Mouse (Mus musculus): ENCODE measurements around the gene Igfbp6. TPM values are rescaled to one million over a fixed set of nuclear protein-coding genes. Genes with fewer than 3 reads are reported as not detected.

Igfbp6 gene
- polyA plus RNA-seq, 1 experiment from 2014 or later = not detected

GRCm38 (mm10) chr15:102188883-102189282 lies 44.7 kb downstream of the Igfbp6 start:
- H3K4me2 ChIP-seq (ENCODE audit: low read depth, low read length, severe bottlenecking) = no peak overlapping the region
- 64% methylated on average over 6 of the region's 6 CpGs for WGBS
- H3K27ac ChIP-seq (ENCODE audit: low read depth, low read length) = no peak overlapping the region
- DNase-seq (ENCODE audit: low spot score) (no peak), ATAC-seq (replicated peaks; ENCODE audit: low FRiP score) (no peak)
- H3K4me1 ChIP-seq (replicated peaks; ENCODE audit: control insufficient read depth, insufficient read depth, low read length) = no peaks in the 10 kb centered on the region
- no peaks in the 10 kb centered on the region for H3K36me3 ChIP-seq (ENCODE audit: control insufficient read depth, insufficient read depth, low read length)
- H3K9me3 ChIP-seq (ENCODE audit: control insufficient read depth, low read length) = no peaks in the 10 kb centered on the region
- H3K27me3 ChIP-seq (ENCODE audit: control insufficient read depth, insufficient read depth, low read length) = no peaks in the 10 kb centered on the region
- no peak overlapping the region for H3K9ac ChIP-seq (ENCODE audit: low read length)
- H3K4me3 ChIP-seq (ENCODE audit: low read depth, low read length) = no peak overlapping the region

DNA sequence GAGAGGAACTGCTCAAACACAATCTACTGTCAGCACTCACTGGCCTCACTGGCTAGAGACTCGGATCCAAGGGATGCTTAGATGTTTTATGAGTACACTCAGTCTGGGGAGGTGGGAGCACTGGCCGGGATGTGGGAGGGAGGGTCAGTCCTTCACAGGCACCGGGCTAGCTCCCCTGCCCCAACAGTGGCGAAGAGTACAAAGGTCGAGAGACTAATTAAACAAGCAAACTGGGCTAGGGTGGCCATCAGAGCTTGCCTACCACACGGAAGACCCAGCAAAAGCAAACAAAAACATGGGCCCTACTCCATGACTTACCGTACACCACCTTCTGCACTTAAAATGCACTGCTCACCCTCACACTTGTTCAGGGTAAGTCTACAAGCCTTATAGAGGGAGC lies 47.5 kb downstream of the Igfbp6 start:
- DNase-seq (ENCODE audit: low spot score) = peak; percentile 39
- no peaks in the 10 kb centered on the region for H3K4me1 ChIP-seq (replicated peaks; ENCODE audit: control insufficient read depth, insufficient read depth, low read length)
- H3K9ac ChIP-seq (ENCODE audit: low read length) = no peak overlapping the region
- H3K27me3 ChIP-seq (ENCODE audit: control insufficient read depth, insufficient read depth, low read length) = no peaks in the 10 kb centered on the region
- WGBS = 79% methylated on average over 7 of the region's 7 CpGs
- H3K27ac ChIP-seq (ENCODE audit: low read depth, low read length) = no peak overlapping the region
- ATAC-seq (replicated peaks; ENCODE audit: low FRiP score) = no peak
- H3K4me2 ChIP-seq (ENCODE audit: low read depth, low read length, severe bottlenecking) = no peak overlapping the region
- H3K36me3 ChIP-seq (ENCODE audit: control insufficient read depth, insufficient read depth, low read length) = no peaks in the 10 kb centered on the region
- no peaks in the 10 kb centered on the region for H3K9me3 ChIP-seq (ENCODE audit: control insufficient read depth, low read length)
- no peak overlapping the region for H3K4me3 ChIP-seq (ENCODE audit: low read depth, low read length)

GRCm38 (mm10) chr15:102192271-102192812 lies 48.2 kb downstream of the Igfbp6 start:
- no peaks in the 10 kb centered on the region for H3K9me3 ChIP-seq (ENCODE audit: control insufficient read depth, low read length)
- H3K4me1 ChIP-seq (replicated peaks; ENCODE audit: control insufficient read depth, insufficient read depth, low read length) = no peaks in the 10 kb centered on the region
- H3K27ac ChIP-seq (ENCODE audit: low read depth, low read length) = no peak overlapping the region
- no peak overlapping the region for H3K4me3 ChIP-seq (ENCODE audit: low read depth, low read length)
- ATAC-seq (replicated peaks; ENCODE audit: low FRiP score) (no peak), DNase-seq (ENCODE audit: low spot score) (no peak)
- WGBS = 89% methylated on average over 7 of the region's 7 CpGs
- H3K36me3 ChIP-seq (ENCODE audit: control insufficient read depth, insufficient read depth, low read length) = no peaks in the 10 kb centered on the region
- no peak overlapping the region for H3K9ac ChIP-seq (ENCODE audit: low read length)
- H3K27me3 ChIP-seq (ENCODE audit: control insufficient read depth, insufficient read depth, low read length) = no peaks in the 10 kb centered on the region
- H3K4me2 ChIP-seq (ENCODE audit: low read depth, low read length, severe bottlenecking) = no peak overlapping the region

GRCm38 (mm10) chr15:102192820-102193386 lies 48.7 kb downstream of the Igfbp6 start:
- no peaks in the 10 kb centered on the region for H3K36me3 ChIP-seq (ENCODE audit: control insufficient read depth, insufficient read depth, low read length)
- H3K4me2 ChIP-seq (ENCODE audit: low read depth, low read length, severe bottlenecking) = no peak overlapping the region
- DNase-seq (ENCODE audit: low spot score) (no peak), ATAC-seq (replicated peaks; ENCODE audit: low FRiP score) (no peak)
- 62% methylated on average over 5 of the region's 5 CpGs for WGBS
- no peaks in the 10 kb centered on the region for H3K27me3 ChIP-seq (ENCODE audit: control insufficient read depth, insufficient read depth, low read length)
- no peaks in the 10 kb centered on the region for H3K9me3 ChIP-seq (ENCODE audit: control insufficient read depth, low read length)
- no peak overlapping the region for H3K9ac ChIP-seq (ENCODE audit: low read length)
- H3K4me1 ChIP-seq (replicated peaks; ENCODE audit: control insufficient read depth, insufficient read depth, low read length) = no peaks in the 10 kb centered on the region
- no peak overlapping the region for H3K4me3 ChIP-seq (ENCODE audit: low read depth, low read length)
- no peak overlapping the region for H3K27ac ChIP-seq (ENCODE audit: low read depth, low read length)

GRCm38 (mm10) chr15:102193652-102194051 lies 49.5 kb downstream of the Igfbp6 start:
- no peaks in the 10 kb centered on the region for H3K4me1 ChIP-seq (replicated peaks; ENCODE audit: control insufficient read depth, insufficient read depth, low read length)
- ATAC-seq (replicated peaks; ENCODE audit: low FRiP score) (no peak), DNase-seq (ENCODE audit: low spot score) (no peak)
- WGBS = 90% methylated on average over 4 of the region's 4 CpGs
- no peaks in the 10 kb centered on the region for H3K36me3 ChIP-seq (ENCODE audit: control insufficient read depth, insufficient read depth, low read length)
- H3K9me3 ChIP-seq (ENCODE audit: control insufficient read depth, low read length) = no peaks in the 10 kb centered on the region
- H3K9ac ChIP-seq (ENCODE audit: low read length) = no peak overlapping the region
- H3K4me2 ChIP-seq (ENCODE audit: low read depth, low read length, severe bottlenecking) = no peak overlapping the region
- no peaks in the 10 kb centered on the region for H3K27me3 ChIP-seq (ENCODE audit: control insufficient read depth, insufficient read depth, low read length)
- no peak overlapping the region for H3K27ac ChIP-seq (ENCODE audit: low read depth, low read length)
- H3K4me3 ChIP-seq (ENCODE audit: low read depth, low read length) = no peak overlapping the region

DNA sequence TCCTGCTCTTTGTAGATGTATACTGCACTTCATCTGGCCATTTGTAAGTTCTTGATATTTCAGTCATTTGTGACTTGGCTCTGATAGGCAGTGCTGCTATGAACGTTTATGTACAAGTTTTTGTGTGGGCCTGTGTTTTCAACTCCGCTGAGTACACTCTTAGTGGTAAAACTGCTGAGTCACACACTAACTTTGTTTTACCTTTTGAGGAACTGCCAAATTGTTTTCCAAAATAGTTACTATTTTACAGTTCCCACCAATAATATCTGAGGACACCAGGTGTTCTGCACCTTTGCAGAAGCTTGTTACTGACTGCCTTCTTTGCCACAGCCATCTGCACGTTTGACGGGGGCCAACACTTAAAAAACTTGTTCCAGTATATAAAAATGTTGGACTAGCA lies 50.3 kb downstream of the Igfbp6 start:
- H3K9me3 ChIP-seq (ENCODE audit: control insufficient read depth, low read length) = no peaks in the 10 kb centered on the region

DNA sequence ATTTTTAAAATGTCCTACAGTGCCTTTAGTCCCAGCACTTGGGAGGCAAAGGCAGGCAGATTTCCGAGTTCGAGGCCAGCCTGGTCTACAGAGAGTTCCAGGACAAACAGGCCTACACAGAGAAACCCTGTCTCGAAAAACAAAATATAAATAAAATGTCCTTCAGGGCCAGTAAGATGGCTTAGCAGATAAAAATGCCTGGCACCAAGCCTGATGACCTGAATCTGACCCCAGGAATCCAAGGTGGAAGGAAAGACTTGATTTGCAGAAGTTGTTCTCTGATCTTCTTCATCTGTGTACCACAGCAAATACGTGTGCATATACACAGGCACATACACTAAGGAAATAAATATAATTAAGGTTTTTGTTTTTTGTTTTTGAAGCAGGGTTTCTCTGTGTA lies 51.2 kb downstream of the Igfbp6 start:
- Histone ChIP-seq H3K36me3 (ENCODE audit: control insufficient read depth, insufficient read depth, low read length) (no peaks in the 10 kb centered on the region), H3K27me3 (ENCODE audit: control insufficient read depth, insufficient read depth, low read length) (no peaks in the 10 kb centered on the region), H3K4me2 (ENCODE audit: low read depth, low read length, severe bottlenecking) (no peak overlapping the region), H3K27ac (ENCODE audit: low read depth, low read length) (no peak overlapping the region), H3K4me3 (ENCODE audit: low read depth, low read length) (no peak overlapping the region), H3K9me3 (ENCODE audit: control insufficient read depth, low read length) (no peaks in the 10 kb centered on the region), H3K9ac (ENCODE audit: low read length) (no peak overlapping the region), H3K4me1 (replicated peaks; ENCODE audit: control insufficient read depth, insufficient read depth, low read length) (no peaks in the 10 kb centered on the region)
- 81% methylated on average over 4 of the region's 4 CpGs for WGBS
- DNase-seq (ENCODE audit: low spot score) (no peak), ATAC-seq (replicated peaks; ENCODE audit: low FRiP score) (no peak)

More for the DNA sequence above, 50.3 kb downstream of the Igfbp6 start:
- Histone ChIP-seq H3K27ac (ENCODE audit: low read depth, low read length) (no peak overlapping the region), H3K9ac (ENCODE audit: low read length) (no peak overlapping the region), H3K4me1 (replicated peaks; ENCODE audit: control insufficient read depth, insufficient read depth, low read length) (no peaks in the 10 kb centered on the region), H3K4me2 (ENCODE audit: low read depth, low read length, severe bottlenecking) (no peak overlapping the region), H3K36me3 (ENCODE audit: control insufficient read depth, insufficient read depth, low read length) (no peaks in the 10 kb centered on the region), H3K27me3 (ENCODE audit: control insufficient read depth, insufficient read depth, low read length) (no peaks in the 10 kb centered on the region), H3K4me3 (ENCODE audit: low read depth, low read length) (no peak overlapping the region)
- no peak for DNase-seq (ENCODE audit: low spot score)
- no peak for ATAC-seq (replicated peaks; ENCODE audit: low FRiP score)
- 88% methylated on average over 4 of the region's 4 CpGs for WGBS

DNA sequence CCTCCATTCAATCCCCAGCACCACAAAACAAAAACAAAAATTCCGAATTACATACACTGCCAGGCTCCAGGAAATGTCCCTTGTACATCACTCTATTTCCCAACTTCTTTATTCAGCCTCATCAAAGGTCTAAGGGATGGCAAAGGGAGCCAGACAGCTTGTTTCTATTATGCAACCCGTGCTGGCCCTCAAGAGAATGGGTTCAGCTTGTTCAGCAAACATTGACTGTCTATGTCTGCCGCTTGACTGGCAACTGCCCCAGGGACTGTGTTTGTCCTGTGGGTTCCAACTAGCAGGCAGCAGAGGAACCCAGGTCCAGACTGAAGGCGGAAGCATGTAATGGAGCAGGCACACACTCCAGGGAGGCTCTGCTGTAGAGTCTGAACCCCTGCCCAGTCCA lies 54.7 kb downstream of the Igfbp6 start:
- DNase-seq (ENCODE audit: low spot score) = no peak
- Histone ChIP-seq H3K9ac (ENCODE audit: low read length) (no peak overlapping the region), H3K27me3 (ENCODE audit: control insufficient read depth, insufficient read depth, low read length) (no peaks in the 10 kb centered on the region), H3K4me2 (ENCODE audit: low read depth, low read length, severe bottlenecking) (no peak overlapping the region), H3K36me3 (ENCODE audit: control insufficient read depth, insufficient read depth, low read length) (no peaks in the 10 kb centered on the region), H3K9me3 (ENCODE audit: control insufficient read depth, low read length) (no peaks in the 10 kb centered on the region), H3K4me3 (ENCODE audit: low read depth, low read length) (no peak overlapping the region), H3K4me1 (replicated peaks; ENCODE audit: control insufficient read depth, insufficient read depth, low read length) (peaks cover 3% of the 10 kb centered on the region; the same call in 1 of the 2 replicates), H3K27ac (ENCODE audit: low read depth, low read length) (no peak overlapping the region)
- WGBS = 80% methylated on average over 4 of the region's 4 CpGs
- no peak for ATAC-seq (replicated peaks; ENCODE audit: low FRiP score)
